Mouse (Mus musculus): ENCODE measurements around the gene Gm49510.

GRCm38 (mm10) chr15:78881828-78882227 is 17.6 kb upstream of the Gm49510 start:
- no peak for TF ChIP-seq POLR2A (IDR thresholded peaks at IDR 0.05; ENCODE audit: insufficient read depth, low read depth, low read length)
- TF ChIP-seq CTCF (IDR thresholded peaks at IDR 0.05; ENCODE audit: insufficient read depth, low read depth, low read length) = no peak
